Mouse (Mus musculus) bone marrow, adult 2 months (tissue): ENCODE measurements around the gene Ulk1.

Source experiments
- CTCF ChIP-seq: fragments of 200-500 bp; IDR thresholded peaks from 2 replicates; pipeline ENCODE4 v1.5.1; 2011; ENCODE audit warnings: low read length, control low read depth; ENCODE audit not compliant: control insufficient read depth, insufficient read depth
- POLR2A ChIP-seq: fragments of 200-500 bp; IDR thresholded peaks from 2 replicates; pipeline ENCODE4 v1.6.1; 2011; ENCODE audit warnings: low read depth, mild to moderate bottlenecking, control low read depth, low read length, borderline replicate concordance; ENCODE audit not compliant: control insufficient read depth

DNA sequence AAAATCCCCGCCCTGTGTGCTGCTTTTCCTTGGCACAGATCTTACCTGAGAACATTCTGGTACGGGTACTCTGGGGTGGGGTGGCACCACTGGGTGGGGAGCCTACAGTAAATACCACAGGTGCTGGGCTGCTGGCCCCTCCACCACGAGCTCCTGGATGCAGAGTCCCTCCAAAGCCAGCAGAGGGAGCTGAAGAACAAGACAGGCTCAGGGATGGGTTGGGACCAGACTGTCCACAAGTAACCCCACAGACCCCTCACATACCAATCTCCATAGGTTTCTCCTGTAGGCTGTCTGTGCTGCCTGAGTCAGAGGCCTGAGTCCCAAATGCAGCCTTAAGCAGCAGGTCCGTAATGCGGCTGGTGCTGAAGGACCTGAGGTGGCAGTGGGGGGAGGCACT, 21.2 kb downstream of the Ulk1 start:
- TF ChIP-seq CTCF (peak; percentile 80), POLR2A (no peak)
